Mouse (Mus musculus) thymus, adult 2 months (tissue): ENCODE measurements around the gene Madd.

Experiments used
- CTCF ChIP-seq: fragments of 200-500 bp; IDR thresholded peaks from 2 replicates; pipeline ENCODE4 v1.5.1; 2012; ENCODE audit warnings: mild to moderate bottlenecking, control low read depth, low read length, moderate library complexity, borderline replicate concordance; ENCODE audit not compliant: control insufficient read depth, poor library complexity, insufficient read depth; ENCODE audit errors: extremely low read depth
- POLR2A ChIP-seq: fragments of 200-500 bp; IDR thresholded peaks from 2 replicates; pipeline ENCODE4 v1.6.1; 2012; ENCODE audit warnings: mild to moderate bottlenecking, low read length, control low read depth, moderate library complexity; ENCODE audit not compliant: control insufficient read depth, poor library complexity, insufficient read depth; ENCODE audit errors: extremely low read depth

DNA sequence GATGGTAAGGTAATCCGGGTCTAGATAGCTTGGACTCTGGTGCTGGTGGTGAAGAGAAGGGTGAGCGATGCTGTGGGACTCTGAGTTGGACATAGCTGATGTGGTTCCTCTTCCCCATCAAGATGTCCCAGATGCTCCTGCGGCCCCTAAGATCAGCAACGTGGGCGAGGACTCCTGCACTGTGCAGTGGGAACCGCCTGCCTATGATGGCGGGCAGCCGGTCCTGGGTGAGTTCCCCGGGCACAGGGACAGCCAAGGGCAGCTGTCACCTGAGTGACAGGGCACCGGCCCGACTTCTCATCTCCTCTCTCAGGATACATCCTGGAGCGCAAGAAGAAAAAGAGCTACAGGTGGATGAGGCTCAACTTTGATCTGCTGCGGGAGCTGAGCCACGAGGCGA lies 52.4 kb downstream of the Madd start:
- no peak for TF ChIP-seq CTCF
- TF ChIP-seq POLR2A, result no peak
